Mouse (Mus musculus) intestine, embryonic 14.5 days (tissue): ENCODE measurements around the gene Rilp. TPM values are rescaled to one million over a fixed set of nuclear protein-coding genes. Genes with fewer than 3 reads are reported as not detected.

ENCODE experiments used
- ATAC-seq: fragments of 200-750 bp; cut with Nextera tagmentation; replicated peaks from 2 replicates; pipeline ENCODE4 v1.8.0; 2017; ENCODE audit warnings: low read depth, moderate number of reproducible peaks, moderate TSS enrichment, moderate library complexity; ENCODE audit not compliant: low FRiP score, low TSS enrichment
- DNase-seq: peaks from one replicate; pipeline ENCODE4 v3.0.0-alpha.2; 2018; ENCODE audit warnings: low spot score
- H3K27ac ChIP-seq: fragments of 300-500 bp; sonication (generic); 2 replicates; pipeline ENCODE4 v1.5.1; 2014; ENCODE audit warnings: low read depth, mild to moderate bottlenecking, control low read depth
- H3K27me3 ChIP-seq: fragments of 300-500 bp; sonication (generic); replicated peaks from 2 replicates; pipeline ENCODE4 v1.6.1; 2014; ENCODE audit warnings: low read length, control low read depth; ENCODE audit not compliant: control insufficient read depth, insufficient read depth
- H3K36me3 ChIP-seq: fragments of 300-500 bp; sonication (generic); 2 replicates; pipeline ENCODE4 v1.6.1; 2014; ENCODE audit warnings: low read length, control low read depth; ENCODE audit not compliant: control insufficient read depth, insufficient read depth
- H3K4me1 ChIP-seq: fragments of 300-500 bp; sonication (generic); replicated peaks from 2 replicates; pipeline ENCODE4 v1.6.1; 2014; ENCODE audit warnings: low read length, control low read depth, mixed read lengths; ENCODE audit not compliant: control insufficient read depth, insufficient read depth
- H3K4me2 ChIP-seq: fragments of 300-500 bp; sonication (generic); 2 replicates; pipeline ENCODE4 v1.6.1; 2014; ENCODE audit warnings: low read length
- H3K4me3 ChIP-seq: fragments of 300-500 bp; sonication (generic); 2 replicates; pipeline ENCODE4 v1.5.1; 2014; ENCODE audit warnings: low read depth, low read length, control low read depth, mixed read lengths
- H3K9ac ChIP-seq: fragments of 300-500 bp; sonication (generic); 2 replicates; pipeline ENCODE4 v1.6.1; 2014; ENCODE audit warnings: mild to moderate bottlenecking, low read length
- H3K9me3 ChIP-seq: fragments of 300-500 bp; sonication (generic); 2 replicates; pipeline ENCODE4 v1.6.1; 2016; ENCODE audit warnings: low read length, control low read depth; ENCODE audit not compliant: control insufficient read depth
- WGBS: fragments of 180-500 bp; shearing (Covaris S2); extraction: QIAGEN DNeasy Blood & Tissue Kit; methylation state at CpG from one replicate; pipeline ENCODE4 v1.1.7; 2014; 5-methylcytosine and 5-hydroxymethylcytosine counted together
- polyA plus RNA-seq: library from polyadenylated mRNA; unstranded; fragments of >200 nt; fragmentation: Nextera tagmentation; extraction: Ambion mirVana; gene quantifications from 2 replicates; pipeline ENCODE4 v1.2.1, GENCODE M21; 2014

The Rilp gene
- polyA plus RNA-seq: 0.43 and 0.65 TPM in 2 replicates

- peak; percentile 65 for DNase-seq
- Histone ChIP-seq H3K9me3 (no peaks in the 10 kb centered on the region), H3K27ac (peak within 1 kb of the TSS; percentile 74), H3K4me2 (peak within 1 kb of the TSS; percentile 96), H3K9ac (peak within 1 kb of the TSS; percentile 48), H3K4me1 (peaks cover 18% of the 10 kb centered on the region), H3K36me3 (peaks cover 47% of the 10 kb centered on the region), H3K4me3 (peak within 1 kb of the TSS; percentile 51), H3K27me3 (no peaks in the 10 kb centered on the region)
- ATAC-seq: peak; percentile 79
- WGBS: 2% methylated on average over 43 of the region's 43 CpGs
Measured at GRCm38 (mm10) chr11:75509741-75510626, at the start of gene Rilp. Gene Rilp (plus strand): TSS chr11:75510094.

- peak overlapping the region; percentile 96 for H3K27ac ChIP-seq
- H3K27me3 ChIP-seq: no peaks in the 10 kb centered on the region
- 0 out of 2 replicates have a peak, but pooled peaks cover under 1% of the 10 kb centered on the region for H3K36me3 ChIP-seq
- H3K4me3 ChIP-seq: peak overlapping the region; percentile 46
- peak overlapping the region; percentile 99 for H3K4me2 ChIP-seq
- ATAC-seq (peak; percentile 40), DNase-seq (peak; percentile 86)
- H3K4me1 ChIP-seq: peaks cover 27% of the 10 kb centered on the region
- H3K9me3 ChIP-seq: no peaks in the 10 kb centered on the region
- WGBS: 5% methylated on average over 19 of the region's 19 CpGs
- peak overlapping the region; percentile 58 for H3K9ac ChIP-seq
Measured at GRCm38 (mm10) chr11:75460103-75460843, 49.6 kb upstream of the Rilp start.

GRCm38 (mm10) chr11:75460844-75461742 lies 48.8 kb upstream of the Rilp start, which contains the start of gene Tlcd2:
Gene Tlcd2 (plus strand): TSS chr11:75461715.
- WGBS: under 1% methylated on average over 46 of the region's 46 CpGs
- Histone ChIP-seq H3K4me3 (peak within 1 kb of the TSS; percentile 75), H3K4me1 (peaks cover 27% of the 10 kb centered on the region)

GRCm38 (mm10) chr11:75461743-75462252 lies 48.1 kb upstream of the Rilp start:
- Histone ChIP-seq H3K4me2 (peak overlapping the region; percentile 99), H3K27me3 (no peaks in the 10 kb centered on the region), H3K36me3 (0 out of 2 replicates have a peak, but pooled peaks cover 5% of the 10 kb centered on the region), H3K27ac (peak overlapping the region; percentile 24; the same call in 1 of the 2 replicates), H3K4me3 (peak overlapping the region; percentile 75), H3K9ac (peak overlapping the region; percentile 51), H3K9me3 (0 out of 2 replicates have a peak, but pooled peaks cover 3% of the 10 kb centered on the region), H3K4me1 (peaks cover 27% of the 10 kb centered on the region)
- DNase-seq (no peak), ATAC-seq (peak; percentile 3; the same call in 1 of the 2 replicates)
- WGBS: 2% methylated on average over 28 of the region's 30 CpGs

More at GRCm38 (mm10) chr11:75460844-75461742, 48.8 kb upstream of the Rilp start, which contains the start of gene Tlcd2:
- ATAC-seq (peak; percentile 91), DNase-seq (peak; percentile 98)
- Histone ChIP-seq H3K27ac (peak within 1 kb of the TSS; percentile 96), H3K4me2 (peak within 1 kb of the TSS; percentile 99), H3K9me3 (no peaks in the 10 kb centered on the region), H3K27me3 (no peaks in the 10 kb centered on the region), H3K36me3 (0 out of 2 replicates have a peak, but pooled peaks cover 5% of the 10 kb centered on the region), H3K9ac (peak within 1 kb of the TSS; percentile 58)

GRCm38 (mm10) chr11:75462253-75462783 lies 47.6 kb upstream of the Rilp start:
- Histone ChIP-seq H3K9ac (peak overlapping the region; percentile 51), H3K36me3 (0 out of 2 replicates have a peak, but pooled peaks cover 5% of the 10 kb centered on the region), H3K27ac (peak overlapping the region; percentile 24; the same call in 1 of the 2 replicates), H3K9me3 (0 out of 2 replicates have a peak, but pooled peaks cover 3% of the 10 kb centered on the region), H3K4me3 (peak overlapping the region; percentile 75), H3K27me3 (no peaks in the 10 kb centered on the region), H3K4me1 (peaks cover 28% of the 10 kb centered on the region), H3K4me2 (peak overlapping the region; percentile 99)
- DNase-seq (peak; percentile 74), ATAC-seq (peak; percentile 16; the same call in 1 of the 2 replicates)
- WGBS: 7% methylated on average over 16 of the region's 16 CpGs

GRCm38 (mm10) chr11:75462865-75463336 lies 47.0 kb upstream of the Rilp start:
- WGBS: 3% methylated on average over 9 of the region's 9 CpGs
- no peak overlapping the region for H3K9ac ChIP-seq

GRCm38 (mm10) chr11:75463624-75464023 lies 46.3 kb upstream of the Rilp start:
- no peak overlapping the region; the same call in 1 of the 2 replicates for H3K27ac ChIP-seq
- H3K4me3 ChIP-seq: no peak overlapping the region
- H3K27me3 ChIP-seq: no peaks in the 10 kb centered on the region
- H3K4me1 ChIP-seq: peaks cover 33% of the 10 kb centered on the region
- H3K9ac ChIP-seq: no peak overlapping the region
- 0 out of 2 replicates have a peak, but pooled peaks cover 3% of the 10 kb centered on the region for H3K9me3 ChIP-seq
- WGBS: 53% methylated on average over 4 of the region's 4 CpGs
- DNase-seq (no peak), ATAC-seq (no peak)
- 0 out of 2 replicates have a peak overlapping the region, but pooled peaks have one; percentile 99 for H3K4me2 ChIP-seq
- H3K36me3 ChIP-seq: 0 out of 2 replicates have a peak, but pooled peaks cover 5% of the 10 kb centered on the region

More at GRCm38 (mm10) chr11:75462865-75463336, 47.0 kb upstream of the Rilp start:
- Histone ChIP-seq H3K27me3 (no peaks in the 10 kb centered on the region), H3K27ac (no peak overlapping the region), H3K36me3 (0 out of 2 replicates have a peak, but pooled peaks cover 5% of the 10 kb centered on the region), H3K4me3 (peak overlapping the region; percentile 75; the same call in 1 of the 2 replicates), H3K4me1 (peaks cover 33% of the 10 kb centered on the region), H3K9me3 (0 out of 2 replicates have a peak, but pooled peaks cover 3% of the 10 kb centered on the region), H3K4me2 (peak overlapping the region; percentile 99)
- peak; percentile 91 for DNase-seq
- ATAC-seq: peak; percentile 61
